Mouse (Mus musculus) intestine, postnatal 0 days (tissue): ENCODE measurements around the gene Clec3a. TPM values are rescaled to one million over a fixed set of nuclear protein-coding genes. Genes with fewer than 3 reads are reported as not detected.

Experiments
- ATAC-seq: fragments of 200-750 bp; cut with Nextera tagmentation; 2 replicates; pipeline ENCODE4 v1.8.0; 2017; ENCODE audit warnings: mild to moderate bottlenecking, moderate TSS enrichment, moderate library complexity
- H3K27ac ChIP-seq: fragments of 300-500 bp; sonication (generic); 2 replicates; pipeline ENCODE4 v1.5.1; 2014; ENCODE audit warnings: mild to moderate bottlenecking, low read depth, low read length, moderate library complexity
- H3K27me3 ChIP-seq: fragments of 300-500 bp; sonication (generic); replicated peaks from 2 replicates; pipeline ENCODE4 v1.6.1; 2014; ENCODE audit warnings: low read length, mixed read lengths; ENCODE audit not compliant: control insufficient read depth, insufficient read depth
- H3K36me3 ChIP-seq: fragments of 300-500 bp; sonication (generic); 2 replicates; pipeline ENCODE4 v1.6.1; 2014; ENCODE audit warnings: mild to moderate bottlenecking, moderate library complexity; ENCODE audit not compliant: control insufficient read depth, insufficient read depth
- H3K4me1 ChIP-seq: fragments of 300-500 bp; sonication (generic); replicated peaks from 2 replicates; pipeline ENCODE4 v1.6.1; 2014; ENCODE audit warnings: antibody characterized with exemption, low read length, mixed read lengths; ENCODE audit not compliant: control insufficient read depth, insufficient read depth
- H3K4me2 ChIP-seq: fragments of 300-500 bp; sonication (generic); replicated peaks from 2 replicates; pipeline ENCODE4 v1.6.1; 2014; ENCODE audit warnings: low read depth, mild to moderate bottlenecking, moderate library complexity
- H3K4me3 ChIP-seq: fragments of 300-500 bp; sonication (generic); 2 replicates; pipeline ENCODE4 v1.5.1; 2014; ENCODE audit warnings: low read depth, low read length
- H3K9ac ChIP-seq: fragments of 300-500 bp; sonication (generic); 2 replicates; pipeline ENCODE4 v1.6.1; 2014; ENCODE audit warnings: mild to moderate bottlenecking, low read depth, low read length
- H3K9me3 ChIP-seq: fragments of 300-500 bp; sonication (generic); 2 replicates; pipeline ENCODE4 v1.6.1; 2016; ENCODE audit warnings: mixed run types; ENCODE audit not compliant: control insufficient read depth
- CTCF ChIP-seq: sonication (generic); IDR thresholded peaks from 2 replicates; pipeline ENCODE4 v1.5.1; 2016; ENCODE audit warnings: low read depth, mild to moderate bottlenecking, control low read depth, antibody characterized with exemption, moderate library complexity
- WGBS: fragments of 180-500 bp; shearing (Covaris S2); extraction: QIAGEN DNeasy Blood & Tissue Kit; methylation state at CpG from one replicate; pipeline ENCODE4 v1.1.7; 2014; 5-methylcytosine and 5-hydroxymethylcytosine counted together
- polyA plus RNA-seq: library from polyadenylated mRNA; unstranded; fragments of >200 nt; fragmentation: Nextera tagmentation; extraction: Ambion mirVana; gene quantifications from 2 replicates; pipeline ENCODE4 v1.2.1, GENCODE M21; 2015

Clec3a gene
- polyA plus RNA-seq, 1 experiment from 2014 or later: not detected

DNA sequence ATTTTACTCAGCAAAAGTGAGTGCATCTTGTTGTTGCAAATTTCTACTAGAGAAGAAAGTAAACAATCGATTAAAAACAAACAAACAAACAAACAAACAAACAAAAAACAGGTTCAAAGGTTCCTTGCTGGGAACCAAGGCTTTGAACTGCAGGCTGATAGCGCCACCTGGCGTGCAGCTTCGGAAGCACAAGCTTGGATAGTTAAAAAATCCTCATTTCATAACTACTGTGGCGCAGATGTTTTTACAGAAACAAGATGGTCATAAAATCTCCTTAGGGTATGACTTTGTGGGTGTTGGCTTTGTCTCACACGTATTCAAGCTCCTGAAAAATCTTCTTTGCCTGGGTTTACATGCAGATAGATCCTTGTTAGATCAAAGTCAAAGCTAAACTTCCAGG, 20.4 kb downstream of the Clec3a start:
- no peaks in the 10 kb centered on the region for H3K27me3 ChIP-seq
- H3K9ac ChIP-seq: no peak overlapping the region
- H3K4me2 ChIP-seq: no peak overlapping the region
- no peaks in the 10 kb centered on the region for H3K36me3 ChIP-seq
- WGBS: 6% methylated on average over 6 of the region's 6 CpGs
- H3K4me1 ChIP-seq: peaks cover 5% of the 10 kb centered on the region; the same call in 1 of the 2 replicates
- no peaks in the 10 kb centered on the region for H3K9me3 ChIP-seq
- H3K27ac ChIP-seq: no peak overlapping the region
- no peak for ATAC-seq
- H3K4me3 ChIP-seq: no peak overlapping the region
- peak; percentile 89 for TF ChIP-seq CTCF

DNA sequence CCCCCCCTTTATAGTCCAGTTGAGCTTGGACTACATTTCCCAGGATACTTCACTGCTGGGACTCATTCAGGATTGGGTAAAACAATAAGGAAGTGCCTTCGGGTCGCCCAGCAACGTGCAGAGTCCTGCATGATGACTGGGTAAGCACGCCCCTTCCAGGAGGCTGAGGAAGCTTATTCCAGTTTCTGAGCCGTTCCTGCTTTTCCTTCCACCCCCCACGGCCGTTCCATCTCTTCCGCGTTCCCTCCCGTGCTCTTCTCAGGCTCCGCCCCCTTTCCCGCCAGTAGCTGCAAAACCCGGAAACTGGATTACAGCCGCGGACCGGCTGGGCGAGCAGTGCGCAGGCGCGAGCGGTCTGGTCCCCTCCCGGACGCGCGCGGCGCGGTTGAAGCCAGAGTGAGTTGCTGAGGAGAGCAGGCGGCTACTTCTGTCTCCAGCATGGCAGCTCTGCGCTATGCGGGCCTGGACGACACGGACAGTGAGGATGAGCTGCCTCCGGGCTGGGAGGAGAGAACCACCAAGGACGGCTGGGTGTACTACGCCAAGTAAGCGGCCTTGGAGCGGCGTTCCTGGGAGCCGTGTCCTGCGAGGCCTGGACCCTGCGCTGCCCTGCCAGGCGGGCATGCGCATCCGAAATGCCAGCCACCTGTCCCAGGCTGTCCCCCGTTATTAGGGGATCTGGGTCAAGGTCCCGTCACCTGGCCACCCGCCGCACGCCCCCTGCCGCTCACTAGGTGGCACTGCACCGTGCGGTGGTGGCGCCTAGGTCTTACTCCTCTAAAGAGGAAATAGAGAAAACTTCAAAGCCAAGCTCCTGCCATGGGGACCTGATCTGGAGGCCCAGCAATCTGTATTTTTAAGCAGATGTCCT, 21.7 kb downstream of the Clec3a start, which contains the start of gene Wwox:
Gene Wwox, plus strand, starts transcription at position 322 of the 871 bp plus-strand sequence.
- H3K36me3 ChIP-seq: no peaks in the 10 kb centered on the region
- peak within 1 kb of the TSS; percentile 36 for H3K27ac ChIP-seq
- TF ChIP-seq CTCF: peak; percentile 91
- H3K9ac ChIP-seq: peak within 1 kb of the TSS; percentile 40
- no peaks in the 10 kb centered on the region for H3K27me3 ChIP-seq
- H3K4me1 ChIP-seq: peaks cover 5% of the 10 kb centered on the region; the same call in 1 of the 2 replicates
- peak; percentile 98 for ATAC-seq
- H3K9me3 ChIP-seq: no peaks in the 10 kb centered on the region
- peak within 1 kb of the TSS; percentile 97 for H3K4me2 ChIP-seq
- WGBS: 0% methylated on average over 53 of the region's 54 CpGs
- peak within 1 kb of the TSS; percentile 82 for H3K4me3 ChIP-seq

DNA sequence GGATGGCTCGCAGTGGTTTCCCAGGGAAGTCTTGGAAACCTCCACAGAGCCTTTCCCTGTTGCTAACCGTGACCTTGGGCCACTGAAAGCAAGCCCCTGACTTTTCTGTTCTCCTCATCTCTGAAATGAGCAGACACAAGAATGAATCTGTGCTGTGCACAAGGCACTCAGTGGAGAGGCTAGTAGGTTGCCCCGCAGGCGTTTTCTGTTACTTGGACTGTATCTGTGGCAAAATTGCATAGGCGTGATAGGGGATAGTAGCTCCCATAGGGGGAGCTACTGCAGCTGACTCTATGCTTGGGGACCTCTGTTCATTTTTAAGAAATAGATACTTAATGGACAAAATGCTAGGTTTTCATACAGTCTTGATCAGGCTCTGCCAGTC, 22.3 kb downstream of the Clec3a start:
- H3K9me3 ChIP-seq: no peaks in the 10 kb centered on the region
- H3K4me2 ChIP-seq: peak overlapping the region; percentile 97
- H3K27ac ChIP-seq: no peak overlapping the region
- H3K36me3 ChIP-seq: no peaks in the 10 kb centered on the region
- TF ChIP-seq CTCF: 0 out of 2 replicates have a peak, but pooled peaks have one; percentile 27
- 20% methylated on average over 5 of the region's 5 CpGs for WGBS
- no peak for ATAC-seq
- no peaks in the 10 kb centered on the region for H3K27me3 ChIP-seq
- peaks cover 5% of the 10 kb centered on the region; the same call in 1 of the 2 replicates for H3K4me1 ChIP-seq
- H3K4me3 ChIP-seq: peak overlapping the region; percentile 82
- peak overlapping the region; percentile 40 for H3K9ac ChIP-seq

DNA sequence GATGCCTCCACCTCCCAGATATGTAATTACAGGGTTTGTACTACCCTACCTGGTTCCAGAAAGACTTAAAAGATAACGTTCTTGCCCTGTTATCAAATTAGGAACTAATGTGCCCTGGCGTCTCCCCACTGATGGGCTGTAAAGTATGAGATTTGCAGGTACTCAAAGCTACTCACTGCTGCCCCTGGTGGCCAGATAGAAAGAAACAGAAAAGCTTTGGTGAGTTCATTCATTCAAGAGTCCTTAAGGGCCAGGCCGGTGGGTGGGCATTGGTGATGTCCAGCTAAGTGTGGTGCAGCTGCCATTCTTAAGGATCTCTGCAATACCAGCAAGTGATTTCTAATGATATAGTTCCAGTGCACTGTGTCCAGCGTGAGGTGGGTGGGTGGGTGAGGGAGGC, 23.7 kb downstream of the Clec3a start:
- Histone ChIP-seq H3K4me1 (peaks cover 5% of the 10 kb centered on the region; the same call in 1 of the 2 replicates), H3K27me3 (no peaks in the 10 kb centered on the region), H3K9me3 (no peaks in the 10 kb centered on the region), H3K9ac (no peak overlapping the region), H3K27ac (no peak overlapping the region), H3K4me3 (no peak overlapping the region), H3K36me3 (0 out of 2 replicates have a peak, but pooled peaks cover 6% of the 10 kb centered on the region), H3K4me2 (no peak overlapping the region)
- 66% methylated on average over 4 of the region's 4 CpGs for WGBS
- peak; percentile 74 for TF ChIP-seq CTCF
- no peak for ATAC-seq

DNA sequence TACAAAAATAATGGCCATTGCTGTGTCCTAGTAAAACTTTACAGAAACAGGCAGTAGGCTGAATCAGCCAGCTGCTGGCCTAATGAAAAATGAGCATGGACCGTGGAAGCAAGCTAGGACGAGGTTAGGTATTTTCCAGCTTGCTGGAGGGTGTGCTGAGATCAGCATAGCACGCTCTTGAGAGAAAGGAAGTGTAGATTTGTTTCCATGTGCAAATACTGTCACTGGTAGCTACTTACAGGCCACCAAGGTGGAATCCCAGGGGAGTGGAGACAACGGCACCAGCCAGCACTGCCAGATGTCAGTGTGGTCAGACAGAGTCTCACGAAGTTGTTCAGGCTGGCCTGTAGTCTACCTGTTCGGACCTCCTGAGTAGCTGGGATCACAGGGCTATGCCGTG, 29.0 kb downstream of the Clec3a start:
- Histone ChIP-seq H3K27me3 (no peaks in the 10 kb centered on the region), H3K4me1 (no peaks in the 10 kb centered on the region), H3K9ac (no peak overlapping the region), H3K4me2 (no peak overlapping the region), H3K36me3 (peaks cover 28% of the 10 kb centered on the region; the same call in 1 of the 2 replicates), H3K4me3 (no peak overlapping the region), H3K9me3 (no peaks in the 10 kb centered on the region), H3K27ac (no peak overlapping the region)
- ATAC-seq: no peak
- no peak for TF ChIP-seq CTCF
- 75% methylated on average over 7 of the region's 7 CpGs for WGBS

DNA sequence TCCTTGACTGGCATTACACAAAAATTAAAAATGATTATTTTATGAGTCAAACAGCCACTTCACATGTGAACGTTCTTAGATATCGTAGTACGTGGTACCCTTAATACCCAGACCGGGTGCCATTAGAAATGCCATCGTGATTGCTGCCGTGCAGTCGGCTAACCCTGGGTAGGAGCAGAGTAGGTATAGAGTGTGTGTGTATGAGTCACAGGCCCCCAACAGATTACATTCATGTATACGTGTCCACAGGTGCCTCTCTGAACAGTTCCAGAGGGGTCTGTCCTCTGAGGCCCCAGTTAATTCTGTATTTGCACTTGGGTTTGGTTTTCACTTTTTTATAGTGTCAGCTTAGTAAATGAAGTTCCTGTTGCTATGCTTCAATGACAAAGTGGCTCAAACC, 34.4 kb downstream of the Clec3a start:
- Histone ChIP-seq H3K27ac (no peak overlapping the region), H3K9ac (no peak overlapping the region), H3K9me3 (no peaks in the 10 kb centered on the region), H3K4me3 (no peak overlapping the region), H3K36me3 (peaks cover 22% of the 10 kb centered on the region; the same call in 1 of the 2 replicates), H3K4me1 (no peaks in the 10 kb centered on the region), H3K27me3 (no peaks in the 10 kb centered on the region), H3K4me2 (no peak overlapping the region)
- 87% methylated on average over 8 of the region's 8 CpGs for WGBS
- ATAC-seq: no peak
- TF ChIP-seq CTCF: no peak
